Mouse (Mus musculus): Measurements from ENCODE around the gene P3h4. TPM values are rescaled to one million over a fixed set of nuclear protein-coding genes. Genes with fewer than 3 reads are reported as not detected.

P3h4 gene
- polyA plus RNA-seq, 1 experiment from 2014 or later = 18.7 TPM

GRCm38 (mm10) chr11:100360175-100360574, 54.5 kb downstream of the P3h4 start:
- no peaks in the 10 kb centered on the region for H3K9me3 ChIP-seq
- DNase-seq (ENCODE audit: extremely low spot score, low spot score) = no peak
- H3K4me1 ChIP-seq = peaks cover 28% of the 10 kb centered on the region
- H3K27me3 ChIP-seq (ENCODE audit: poor library complexity, severe bottlenecking) = peaks cover 74% of the 10 kb centered on the region
- WGBS = 85% methylated on average over 6 of the region's 6 CpGs
- no peaks in the 10 kb centered on the region for H3K36me3 ChIP-seq (replicated peaks)
- no peak overlapping the region for H3K27ac ChIP-seq
- H3K4me3 ChIP-seq = no peak overlapping the region

Small RNAs within 50 kb of the gene (microRNA-seq; reads per million reads assigned to microRNA genes)
- gene Gm27374 = not detected

Other genes starting within 250 kb of the P3h4 start
- gene Krt9, start 221.6 kb downstream of the P3h4 start, polyA plus RNA-seq (2016; fragmentation: Nextera tagmentation; extraction: Ambion mirVana) = not detected in 2 replicates
- gene Krt14, start 207.3 kb downstream of the P3h4 start, polyA plus RNA-seq (2016; fragmentation: Nextera tagmentation; extraction: Ambion mirVana) = 1.9 and 2.0 TPM in 2 replicates
- gene Krt16, start 165.9 kb downstream of the P3h4 start, polyA plus RNA-seq (2016; fragmentation: Nextera tagmentation; extraction: Ambion mirVana) = not detected in 2 replicates
- not detected in 2 replicates for gene Krt17, start 153.8 kb downstream of the P3h4 start, polyA plus RNA-seq (2016; fragmentation: Nextera tagmentation; extraction: Ambion mirVana)
- gene Krt42, start 145.0 kb downstream of the P3h4 start, polyA plus RNA-seq (2016; fragmentation: Nextera tagmentation; extraction: Ambion mirVana) = not detected in 2 replicates
- gene Eif1, start 95.0 kb downstream of the P3h4 start, polyA plus RNA-seq (2016; fragmentation: Nextera tagmentation; extraction: Ambion mirVana) = 1,690 and 1,733 TPM in 2 replicates
- gene Gast, start 80.4 kb downstream of the P3h4 start, polyA plus RNA-seq (2016; fragmentation: Nextera tagmentation; extraction: Ambion mirVana) = not detected in 2 replicates
- gene Hap1, start 58.7 kb downstream of the P3h4 start, polyA plus RNA-seq (2016; fragmentation: Nextera tagmentation; extraction: Ambion mirVana) = 46.7 and 47.5 TPM in 2 replicates
- 27.2 and 29.1 TPM in 2 replicates for gene Jup, start 17.1 kb downstream of the P3h4 start, polyA plus RNA-seq (2016; fragmentation: Nextera tagmentation; extraction: Ambion mirVana)
- 37.5 and 37.6 TPM in 2 replicates for gene Fkbp10, start 861 bp upstream of the P3h4 start, polyA plus RNA-seq (2016; fragmentation: Nextera tagmentation; extraction: Ambion mirVana)
- gene Nt5c3b, start 27.0 kb upstream of the P3h4 start, polyA plus RNA-seq (2016; fragmentation: Nextera tagmentation; extraction: Ambion mirVana) = 122 and 125 TPM in 2 replicates
- 0.51 and 0.76 TPM in 2 replicates for gene Klhl10, start 27.1 kb upstream of the P3h4 start, polyA plus RNA-seq (2016; fragmentation: Nextera tagmentation; extraction: Ambion mirVana)
- gene Klhl11, start 57.9 kb upstream of the P3h4 start, polyA plus RNA-seq (2016; fragmentation: Nextera tagmentation; extraction: Ambion mirVana) = 8.2 and 10.0 TPM in 2 replicates
- 287 and 294 TPM in 2 replicates for gene Acly, start 113.2 kb upstream of the P3h4 start, polyA plus RNA-seq (2016; fragmentation: Nextera tagmentation; extraction: Ambion mirVana)
- gene Ttc25, start 130.8 kb upstream of the P3h4 start, polyA plus RNA-seq (2016; fragmentation: Nextera tagmentation; extraction: Ambion mirVana) = 1.4 and 1.5 TPM in 2 replicates
- 15.3 and 17.5 TPM in 2 replicates for gene Cnp, start 160.1 kb upstream of the P3h4 start, polyA plus RNA-seq (2016; fragmentation: Nextera tagmentation; extraction: Ambion mirVana)
- gene Nkiras2, start 204.4 kb upstream of the P3h4 start, polyA plus RNA-seq (2016; fragmentation: Nextera tagmentation; extraction: Ambion mirVana) = 83.1 and 91.8 TPM in 2 replicates
- gene Dnajc7, start 205.3 kb upstream of the P3h4 start, polyA plus RNA-seq (2016; fragmentation: Nextera tagmentation; extraction: Ambion mirVana) = 286 and 289 TPM in 2 replicates